Mouse (Mus musculus) heart, postnatal 0 days (tissue): ENCODE results near the gene Lrrk1. TPM values are rescaled to one million over a fixed set of nuclear protein-coding genes. Genes with fewer than 3 reads are reported as not detected.
A peak's percentile ranks its signal among the peaks of the same experiment; 100 is the strongest.

Experiments used
- ATAC-seq: fragments of 200-750 bp; cut with Nextera tagmentation; 2 replicates; pipeline ENCODE4 v1.8.0; 2017; ENCODE audit warnings: low read depth, moderate number of reproducible peaks, moderate library complexity; ENCODE audit not compliant: insufficient read depth
- DNase-seq: peaks from one replicate; pipeline ENCODE4 v3.0.0-alpha.2; 2016; ENCODE audit warnings: low spot score
- H3K27ac ChIP-seq: fragments of 300-500 bp; sonication (generic); 2 replicates; pipeline ENCODE4 v1.5.1; 2014; ENCODE audit warnings: low read depth, mild to moderate bottlenecking
- H3K27me3 ChIP-seq: fragments of 300-500 bp; sonication (generic); 2 replicates; pipeline ENCODE4 v1.6.1; 2014; ENCODE audit warnings: low read length, mixed read lengths; ENCODE audit not compliant: control insufficient read depth, insufficient read depth
- H3K36me3 ChIP-seq: fragments of 300-500 bp; sonication (generic); replicated peaks from 2 replicates; pipeline ENCODE4 v1.6.1; 2014; ENCODE audit warnings: low read length, mixed read lengths; ENCODE audit not compliant: control insufficient read depth, insufficient read depth
- H3K4me1 ChIP-seq: fragments of 300-500 bp; sonication (generic); 2 replicates; pipeline ENCODE4 v1.6.1; 2014; ENCODE audit warnings: antibody characterized with exemption; ENCODE audit not compliant: control insufficient read depth, insufficient read depth
- H3K4me2 ChIP-seq: fragments of 300-500 bp; sonication (generic); 2 replicates; pipeline ENCODE4 v1.6.1; 2014; ENCODE audit warnings: low read depth, mild to moderate bottlenecking, low read length, moderate library complexity
- H3K4me3 ChIP-seq: fragments of 300-500 bp; sonication (generic); 2 replicates; pipeline ENCODE4 v1.5.1; 2014; ENCODE audit warnings: low read depth, low read length
- H3K9ac ChIP-seq: fragments of 300-500 bp; sonication (generic); replicated peaks from 2 replicates; pipeline ENCODE4 v1.6.1; 2014; ENCODE audit warnings: low read depth, low read length, mixed read lengths
- H3K9me3 ChIP-seq: fragments of 300-500 bp; sonication (generic); replicated peaks from 2 replicates; pipeline ENCODE4 v1.6.1; 2016; ENCODE audit warnings: low read length; ENCODE audit not compliant: control insufficient read depth
- CTCF ChIP-seq: IDR thresholded peaks from 2 replicates; pipeline ENCODE4 v1.5.1; 2016; ENCODE audit warnings: antibody characterized with exemption, control low read depth, low read depth
- EP300 ChIP-seq: IDR thresholded peaks from 2 replicates; pipeline ENCODE4 v1.6.1; 2016; ENCODE audit warnings: antibody characterized with exemption, low read depth
- WGBS: fragments of 180-500 bp; shearing (Covaris S2); extraction: QIAGEN DNeasy Blood & Tissue Kit; methylation state at CpG from one replicate; pipeline ENCODE4 v1.1.7; 2014; 5-methylcytosine and 5-hydroxymethylcytosine counted together
- polyA plus RNA-seq: library from polyadenylated mRNA; unstranded; fragments of >200 nt; fragmentation: Nextera tagmentation; extraction: Ambion mirVana; gene quantifications from 2 replicates; pipeline ENCODE4 v1.2.1, GENCODE M21; 2015
- total RNA-seq: library from RNA; depleted of rRNA; stranded (reverse); fragments of >200 nt; gene quantifications from 2 replicates; pipeline ENCODE4 v1.2.3, GENCODE M21; 2014; ENCODE audit warnings: low replicate concordance

The Lrrk1 gene
- total and polyA plus RNA-seq, 2 experiments from 2014 or later, result 4.1 to 10.3 TPM

- WGBS, result 34% methylated on average over 3 of the region's 3 CpGs
- DNase-seq (no peak), ATAC-seq (no peak)
- 0 out of 2 replicates have a peak, but pooled peaks cover 4% of the 10 kb centered on the region for H3K36me3 ChIP-seq
- H3K4me3 ChIP-seq, result no peak overlapping the region
- H3K4me2 ChIP-seq, result 0 out of 2 replicates have a peak overlapping the region, but pooled peaks have one; percentile 3
- no peak overlapping the region for H3K9ac ChIP-seq
- H3K27ac ChIP-seq, result peak overlapping the region; percentile 52; the same call in 1 of the 2 replicates
- no peak for TF ChIP-seq EP300
- no peak for TF ChIP-seq CTCF
- H3K9me3 ChIP-seq, result no peaks in the 10 kb centered on the region
- no peaks in the 10 kb centered on the region for H3K4me1 ChIP-seq
- no peaks in the 10 kb centered on the region for H3K27me3 ChIP-seq
Observed at GRCm38 (mm10) chr7:66340044-66340443, 48.1 kb downstream of the Lrrk1 start.

- Histone ChIP-seq H3K27ac (peak overlapping the region; percentile 52; the same call in 1 of the 2 replicates), H3K4me3 (no peak overlapping the region)
- peak; percentile 33 for ATAC-seq
Observed at GRCm38 (mm10) chr7:66339625-66340024, 48.5 kb downstream of the Lrrk1 start.

GRCm38 (mm10) chr7:66336955-66337354, 51.2 kb downstream of the Lrrk1 start:
- TF ChIP-seq CTCF, result no peak
- no peak for TF ChIP-seq EP300

More at GRCm38 (mm10) chr7:66339625-66340024, 48.5 kb downstream of the Lrrk1 start:
- no peak for DNase-seq
- Histone ChIP-seq H3K9me3 (no peaks in the 10 kb centered on the region), H3K36me3 (0 out of 2 replicates have a peak, but pooled peaks cover 5% of the 10 kb centered on the region), H3K9ac (no peak overlapping the region), H3K4me1 (no peaks in the 10 kb centered on the region), H3K27me3 (no peaks in the 10 kb centered on the region), H3K4me2 (peak overlapping the region; percentile 3; the same call in 1 of the 2 replicates)
- TF ChIP-seq CTCF (no peak), EP300 (no peak)
- WGBS, result 7% methylated on average over 5 of the region's 5 CpGs

GRCm38 (mm10) chr7:66333906-66334500, 54.1 kb downstream of the Lrrk1 start:
- Histone ChIP-seq H3K4me2 (no peak overlapping the region), H3K4me1 (no peaks in the 10 kb centered on the region), H3K9me3 (no peaks in the 10 kb centered on the region), H3K4me3 (no peak overlapping the region), H3K36me3 (peaks cover 15% of the 10 kb centered on the region), H3K27me3 (no peaks in the 10 kb centered on the region), H3K9ac (no peak overlapping the region), H3K27ac (no peak overlapping the region)
- WGBS, result 87% methylated on average over 4 of the region's 4 CpGs
- no peak for TF ChIP-seq EP300
- ATAC-seq (no peak), DNase-seq (no peak)

More at GRCm38 (mm10) chr7:66336955-66337354, 51.2 kb downstream of the Lrrk1 start:
- DNase-seq, result no peak
- Histone ChIP-seq H3K4me2 (no peak overlapping the region), H3K4me1 (no peaks in the 10 kb centered on the region), H3K4me3 (no peak overlapping the region), H3K9ac (no peak overlapping the region), H3K36me3 (peaks cover 17% of the 10 kb centered on the region), H3K9me3 (no peaks in the 10 kb centered on the region), H3K27ac (no peak overlapping the region), H3K27me3 (no peaks in the 10 kb centered on the region)
- WGBS, result 82% methylated on average over 2 of the region's 2 CpGs
- no peak for ATAC-seq

- WGBS, result 80% methylated on average over 8 of the region's 8 CpGs
- H3K4me3 ChIP-seq, result no peak overlapping the region
- no peaks in the 10 kb centered on the region for H3K9me3 ChIP-seq
- no peaks in the 10 kb centered on the region for H3K4me1 ChIP-seq
- H3K36me3 ChIP-seq, result peaks cover 15% of the 10 kb centered on the region
- DNase-seq (no peak), ATAC-seq (no peak)
- H3K4me2 ChIP-seq, result no peak overlapping the region
- no peak overlapping the region for H3K9ac ChIP-seq
- TF ChIP-seq EP300 (no peak), CTCF (no peak)
- no peak overlapping the region for H3K27ac ChIP-seq
- H3K27me3 ChIP-seq, result no peaks in the 10 kb centered on the region
Observed at GRCm38 (mm10) chr7:66332340-66332739, 55.8 kb downstream of the Lrrk1 start.

GRCm38 (mm10) chr7:66330610-66331009, 57.5 kb downstream of the Lrrk1 start:
- Histone ChIP-seq H3K27ac (no peak overlapping the region), H3K9ac (no peak overlapping the region), H3K36me3 (peaks cover 15% of the 10 kb centered on the region), H3K27me3 (no peaks in the 10 kb centered on the region), H3K4me3 (no peak overlapping the region), H3K9me3 (no peaks in the 10 kb centered on the region), H3K4me2 (no peak overlapping the region), H3K4me1 (no peaks in the 10 kb centered on the region)
- WGBS, result 68% methylated on average over 9 of the region's 9 CpGs
- TF ChIP-seq EP300, result no peak
- no peak for TF ChIP-seq CTCF
- no peak for DNase-seq
- no peak for ATAC-seq
